Mouse (Mus musculus): Measurements from ENCODE around the gene 1700056E22Rik. TPM values are rescaled to one million over a fixed set of nuclear protein-coding genes. Genes with fewer than 3 reads are reported as not detected.

Gene 1700056E22Rik
- polyA plus RNA-seq, 1 experiment from 2014 or later = 0.52 TPM

DNA sequence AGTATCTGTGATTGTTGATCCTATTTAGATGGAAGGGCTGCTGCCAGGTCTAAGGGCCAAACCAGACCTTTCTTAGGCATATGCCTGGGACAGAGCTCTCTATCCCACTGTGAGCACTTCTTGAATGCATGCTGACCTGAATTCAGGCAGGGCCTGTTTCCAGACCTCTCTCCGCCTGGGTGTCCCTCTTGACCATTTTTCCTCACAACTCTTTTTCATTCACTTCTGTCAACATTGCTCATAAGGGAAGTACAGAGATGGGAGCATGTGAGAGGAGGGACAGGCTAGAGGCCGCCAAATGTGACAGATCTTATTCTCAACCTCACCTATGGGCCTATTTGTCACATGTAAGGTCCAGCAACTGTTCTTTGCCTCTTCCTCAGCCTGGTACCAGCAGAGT is 20.1 kb upstream of the 1700056E22Rik start:
- H3K9me3 ChIP-seq (ENCODE audit: control insufficient read depth, low read length) = no peaks in the 10 kb centered on the region
- 100% methylated on average over 2 of the region's 2 CpGs for WGBS

DNA sequence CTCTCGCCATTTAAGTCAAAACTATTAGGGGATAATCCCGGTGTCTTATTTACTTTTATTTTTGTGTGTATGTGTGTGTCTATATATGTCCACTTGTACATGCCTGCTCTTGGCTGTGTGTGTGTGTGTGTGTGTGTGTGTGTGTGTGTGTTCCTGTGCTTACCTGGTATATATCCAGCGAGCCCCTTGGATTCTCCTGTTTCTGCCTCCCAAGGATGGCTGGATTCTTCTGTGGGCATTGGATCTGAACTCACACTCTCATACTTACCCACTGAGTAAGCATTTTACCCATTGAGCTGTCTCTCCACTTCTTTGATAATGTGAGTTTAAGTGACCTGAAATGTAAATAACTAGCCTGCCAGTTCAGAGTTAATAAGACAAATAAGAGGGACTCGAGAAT is 19.6 kb upstream of the 1700056E22Rik start:
- H3K27me3 ChIP-seq (ENCODE audit: control insufficient read depth, insufficient read depth, low read length) = no peaks in the 10 kb centered on the region
- peaks cover 8% of the 10 kb centered on the region; the same call in 1 of the 2 replicates for H3K4me1 ChIP-seq (ENCODE audit: control insufficient read depth, insufficient read depth, low read length)
- no peaks in the 10 kb centered on the region for H3K9me3 ChIP-seq (ENCODE audit: control insufficient read depth, low read length)
- H3K36me3 ChIP-seq (ENCODE audit: control insufficient read depth, insufficient read depth, low read length) = no peaks in the 10 kb centered on the region
- DNase-seq (ENCODE audit: low spot score) = no peak
- no peak overlapping the region for H3K9ac ChIP-seq (ENCODE audit: low read length)
- H3K4me2 ChIP-seq (ENCODE audit: low read depth, severe bottlenecking) = no peak overlapping the region
- no peak for ATAC-seq (ENCODE audit: insufficient number of reproducible peaks, low FRiP score, low TSS enrichment, low read depth)
- H3K4me3 ChIP-seq (ENCODE audit: low read depth, low read length) = no peak overlapping the region
- H3K27ac ChIP-seq (replicated peaks; ENCODE audit: low read depth, low read length) = no peak overlapping the region
- WGBS = 88% methylated on average over 4 of the region's 4 CpGs

More for the DNA sequence above, 20.1 kb upstream of the 1700056E22Rik start:
- Histone ChIP-seq H3K9ac (ENCODE audit: low read length) (no peak overlapping the region), H3K4me2 (ENCODE audit: low read depth, severe bottlenecking) (no peak overlapping the region), H3K27me3 (ENCODE audit: control insufficient read depth, insufficient read depth, low read length) (no peaks in the 10 kb centered on the region), H3K4me3 (ENCODE audit: low read depth, low read length) (no peak overlapping the region), H3K36me3 (ENCODE audit: control insufficient read depth, insufficient read depth, low read length) (no peaks in the 10 kb centered on the region), H3K27ac (replicated peaks; ENCODE audit: low read depth, low read length) (no peak overlapping the region), H3K4me1 (ENCODE audit: control insufficient read depth, insufficient read depth, low read length) (peaks cover 5% of the 10 kb centered on the region; the same call in 1 of the 2 replicates)
- DNase-seq (ENCODE audit: low spot score) = no peak
- no peak for ATAC-seq (ENCODE audit: insufficient number of reproducible peaks, low FRiP score, low TSS enrichment, low read depth)

DNA sequence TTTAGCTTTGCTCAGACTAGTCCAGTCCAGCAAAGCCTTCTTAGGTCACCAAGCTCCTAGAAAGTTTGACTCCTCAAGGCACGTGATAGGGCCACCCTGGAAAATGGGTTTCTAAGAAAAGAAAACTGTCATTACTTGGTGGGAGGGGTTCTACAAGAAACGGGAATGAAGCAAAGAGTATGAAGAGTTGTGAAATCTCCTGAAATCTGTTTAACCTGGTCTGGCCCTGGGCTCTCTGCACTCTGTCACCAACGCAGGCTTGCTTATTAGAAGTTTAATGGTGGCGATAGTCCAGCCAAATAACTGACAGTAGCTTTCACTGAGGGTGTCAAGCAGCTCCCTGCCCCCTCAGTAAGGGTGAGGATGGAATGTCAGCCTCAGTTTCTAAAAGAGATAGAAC is 19.0 kb upstream of the 1700056E22Rik start:
- no peaks in the 10 kb centered on the region for H3K9me3 ChIP-seq (ENCODE audit: control insufficient read depth, low read length)
- no peak for ATAC-seq (ENCODE audit: insufficient number of reproducible peaks, low FRiP score, low TSS enrichment, low read depth)
- no peak overlapping the region for H3K4me2 ChIP-seq (ENCODE audit: low read depth, severe bottlenecking)
- 82% methylated on average over 4 of the region's 4 CpGs for WGBS
- no peak overlapping the region for H3K9ac ChIP-seq (ENCODE audit: low read length)
- H3K4me3 ChIP-seq (ENCODE audit: low read depth, low read length) = no peak overlapping the region
- H3K27me3 ChIP-seq (ENCODE audit: control insufficient read depth, insufficient read depth, low read length) = no peaks in the 10 kb centered on the region
- DNase-seq (ENCODE audit: low spot score) = no peak
- H3K4me1 ChIP-seq (ENCODE audit: control insufficient read depth, insufficient read depth, low read length) = peaks cover 8% of the 10 kb centered on the region; the same call in 1 of the 2 replicates
- no peaks in the 10 kb centered on the region for H3K36me3 ChIP-seq (ENCODE audit: control insufficient read depth, insufficient read depth, low read length)
- H3K27ac ChIP-seq (replicated peaks; ENCODE audit: low read depth, low read length) = no peak overlapping the region

DNA sequence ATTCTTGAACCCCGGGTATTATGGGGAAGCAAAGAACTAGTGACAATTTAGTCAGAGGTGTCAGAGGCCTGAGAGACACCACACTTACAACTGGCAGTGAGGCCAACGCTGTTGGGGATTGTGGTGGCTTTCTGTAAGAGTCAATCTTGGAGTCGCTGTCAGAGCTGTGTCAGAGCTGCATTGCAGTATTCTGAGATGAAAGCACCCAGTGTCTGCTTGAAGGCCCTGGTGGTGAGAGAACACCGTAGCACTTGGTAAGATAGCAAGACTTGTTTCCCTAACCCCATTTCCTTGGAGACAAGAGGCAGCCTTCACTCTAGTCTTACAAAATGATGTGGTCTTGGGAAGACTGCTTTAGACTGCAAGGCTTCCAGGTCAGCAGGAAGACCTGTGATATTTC is 18.2 kb upstream of the 1700056E22Rik start:
- H3K9ac ChIP-seq (ENCODE audit: low read length) = no peak overlapping the region
- H3K4me2 ChIP-seq (ENCODE audit: low read depth, severe bottlenecking) = no peak overlapping the region
- no peaks in the 10 kb centered on the region for H3K9me3 ChIP-seq (ENCODE audit: control insufficient read depth, low read length)
- peaks cover 8% of the 10 kb centered on the region; the same call in 1 of the 2 replicates for H3K4me1 ChIP-seq (ENCODE audit: control insufficient read depth, insufficient read depth, low read length)
- DNase-seq (ENCODE audit: low spot score) (no peak), ATAC-seq (ENCODE audit: insufficient number of reproducible peaks, low FRiP score, low TSS enrichment, low read depth) (no peak)
- no peak overlapping the region for H3K4me3 ChIP-seq (ENCODE audit: low read depth, low read length)
- H3K27ac ChIP-seq (replicated peaks; ENCODE audit: low read depth, low read length) = no peak overlapping the region
- H3K27me3 ChIP-seq (ENCODE audit: control insufficient read depth, insufficient read depth, low read length) = no peaks in the 10 kb centered on the region
- no peaks in the 10 kb centered on the region for H3K36me3 ChIP-seq (ENCODE audit: control insufficient read depth, insufficient read depth, low read length)
- 55% methylated on average over 4 of the region's 4 CpGs for WGBS

DNA sequence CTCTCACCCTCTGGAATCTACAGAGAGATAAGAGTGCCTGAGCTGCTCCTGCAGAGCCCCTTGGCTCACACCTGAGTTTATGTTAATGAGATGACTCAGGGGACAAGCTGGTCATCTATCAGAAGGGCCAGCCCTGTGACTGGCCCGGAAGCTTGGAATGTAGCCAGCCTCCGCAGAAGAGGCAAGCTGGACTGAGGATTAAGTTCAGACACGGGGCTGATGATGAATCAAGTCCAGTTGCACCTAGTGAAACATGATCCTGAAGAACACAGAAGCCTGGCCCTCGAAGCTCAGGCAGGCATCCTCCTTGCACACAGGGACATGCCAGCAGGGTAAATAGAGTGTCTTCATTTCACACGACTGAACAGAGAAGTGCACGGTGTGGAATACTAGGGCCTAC is 17.7 kb upstream of the 1700056E22Rik start:
- Histone ChIP-seq H3K9me3 (ENCODE audit: control insufficient read depth, low read length) (no peaks in the 10 kb centered on the region), H3K4me3 (ENCODE audit: low read depth, low read length) (no peak overlapping the region), H3K4me1 (ENCODE audit: control insufficient read depth, insufficient read depth, low read length) (peaks cover 9% of the 10 kb centered on the region; the same call in 1 of the 2 replicates), H3K9ac (ENCODE audit: low read length) (no peak overlapping the region), H3K27ac (replicated peaks; ENCODE audit: low read depth, low read length) (no peak overlapping the region), H3K27me3 (ENCODE audit: control insufficient read depth, insufficient read depth, low read length) (no peaks in the 10 kb centered on the region), H3K4me2 (ENCODE audit: low read depth, severe bottlenecking) (no peak overlapping the region), H3K36me3 (ENCODE audit: control insufficient read depth, insufficient read depth, low read length) (no peaks in the 10 kb centered on the region)
- no peak for ATAC-seq (ENCODE audit: insufficient number of reproducible peaks, low FRiP score, low TSS enrichment, low read depth)
- DNase-seq (ENCODE audit: low spot score) = no peak
- WGBS = 17% methylated on average over 6 of the region's 6 CpGs

DNA sequence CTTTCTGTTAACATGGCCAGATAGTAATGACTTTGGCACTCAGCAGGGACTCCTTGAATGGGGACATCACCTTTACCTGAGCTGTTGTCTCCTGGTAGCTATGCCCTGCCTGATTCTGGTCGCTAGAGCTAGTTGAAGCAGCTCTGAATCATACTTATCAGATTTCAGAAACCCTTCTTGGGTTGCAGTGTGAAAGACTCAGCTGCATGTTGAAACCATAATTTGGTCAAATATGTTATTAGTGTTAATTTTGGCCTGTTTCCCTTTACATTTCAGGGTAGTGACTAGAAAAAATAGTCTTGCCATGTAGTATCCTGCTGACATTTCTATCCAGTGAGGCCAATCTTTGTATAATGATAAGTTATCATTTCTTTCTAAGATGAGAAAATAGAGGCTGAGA is 17.2 kb upstream of the 1700056E22Rik start:
- Histone ChIP-seq H3K4me3 (ENCODE audit: low read depth, low read length) (no peak overlapping the region), H3K27me3 (ENCODE audit: control insufficient read depth, insufficient read depth, low read length) (no peaks in the 10 kb centered on the region), H3K9ac (ENCODE audit: low read length) (no peak overlapping the region), H3K27ac (replicated peaks; ENCODE audit: low read depth, low read length) (no peak overlapping the region), H3K9me3 (ENCODE audit: control insufficient read depth, low read length) (no peaks in the 10 kb centered on the region), H3K4me2 (ENCODE audit: low read depth, severe bottlenecking) (no peak overlapping the region), H3K36me3 (ENCODE audit: control insufficient read depth, insufficient read depth, low read length) (no peaks in the 10 kb centered on the region), H3K4me1 (ENCODE audit: control insufficient read depth, insufficient read depth, low read length) (peaks cover 12% of the 10 kb centered on the region; the same call in 1 of the 2 replicates)
- DNase-seq (ENCODE audit: low spot score) = no peak
- 79% methylated on average over 1 of the region's 1 CpGs for WGBS
- no peak for ATAC-seq (ENCODE audit: insufficient number of reproducible peaks, low FRiP score, low TSS enrichment, low read depth)

DNA sequence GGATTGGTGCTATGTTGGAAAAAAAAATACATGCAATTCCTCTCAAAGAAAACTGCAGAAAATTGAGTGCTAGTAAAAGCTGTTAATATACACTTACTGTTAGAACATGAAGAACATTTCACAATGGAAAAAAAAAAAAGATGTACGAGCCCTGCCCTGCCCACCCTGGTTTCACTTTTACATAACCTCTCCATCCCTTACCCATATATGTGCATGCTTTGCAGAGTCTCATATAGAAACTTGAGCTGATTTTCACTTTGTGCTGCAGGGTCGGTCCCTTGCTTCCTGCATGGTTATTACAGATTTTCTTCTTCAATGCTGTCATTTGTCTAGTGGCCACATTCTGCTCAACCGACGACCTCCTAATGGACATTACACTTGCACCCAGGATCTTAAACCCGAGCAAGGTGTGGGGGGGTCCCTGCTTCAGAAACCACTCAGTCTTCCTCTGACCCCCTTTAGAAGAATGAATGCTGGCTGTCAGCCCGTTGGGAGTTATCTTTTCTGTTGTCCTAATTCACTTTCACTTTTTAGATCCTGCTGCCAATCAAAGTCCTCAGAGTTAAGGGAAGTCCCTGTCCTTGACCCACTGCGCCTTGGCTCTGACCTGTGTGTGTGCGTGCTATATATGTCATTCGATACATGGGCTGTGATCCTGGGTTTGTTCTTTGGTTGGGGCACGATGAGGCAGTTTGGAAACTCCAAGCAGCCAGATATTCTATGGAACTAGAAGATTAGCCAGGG is 14.7 kb upstream of the 1700056E22Rik start:
- no peaks in the 10 kb centered on the region for H3K36me3 ChIP-seq (ENCODE audit: control insufficient read depth, insufficient read depth, low read length)
- 76% methylated on average over 10 of the region's 10 CpGs for WGBS

DNA sequence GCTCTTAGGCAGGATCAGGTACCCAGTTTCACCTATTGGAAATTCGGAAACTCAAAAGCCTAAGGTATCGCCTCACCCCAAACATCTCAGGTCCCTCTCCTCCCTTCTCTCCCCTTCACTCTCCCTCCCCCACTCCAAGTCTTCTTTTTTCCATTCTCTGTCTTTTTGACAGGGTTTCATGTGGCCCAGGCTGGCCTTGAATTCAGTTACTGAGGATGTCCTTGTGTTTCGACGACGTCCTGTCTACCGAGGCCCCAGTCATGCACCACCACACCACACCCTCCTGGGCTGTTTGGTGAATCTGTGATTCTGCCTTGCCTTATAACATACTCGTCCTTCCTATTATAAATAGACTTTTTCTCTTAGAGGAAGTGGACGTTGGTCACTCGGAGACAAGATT is 13.7 kb upstream of the 1700056E22Rik start:
- DNase-seq (ENCODE audit: low spot score) (no peak), ATAC-seq (ENCODE audit: insufficient number of reproducible peaks, low FRiP score, low TSS enrichment, low read depth) (no peak)
- 88% methylated on average over 9 of the region's 9 CpGs for WGBS

More for the DNA sequence above, 14.7 kb upstream of the 1700056E22Rik start:
- no peak overlapping the region for H3K27ac ChIP-seq (replicated peaks; ENCODE audit: low read depth, low read length)
- no peak overlapping the region for H3K4me2 ChIP-seq (ENCODE audit: low read depth, severe bottlenecking)
- no peak overlapping the region for H3K9ac ChIP-seq (ENCODE audit: low read length)
- no peaks in the 10 kb centered on the region for H3K27me3 ChIP-seq (ENCODE audit: control insufficient read depth, insufficient read depth, low read length)
- H3K9me3 ChIP-seq (ENCODE audit: control insufficient read depth, low read length) = no peaks in the 10 kb centered on the region
- no peak overlapping the region for H3K4me3 ChIP-seq (ENCODE audit: low read depth, low read length)
- DNase-seq (ENCODE audit: low spot score) (no peak), ATAC-seq (ENCODE audit: insufficient number of reproducible peaks, low FRiP score, low TSS enrichment, low read depth) (no peak)
- peaks cover 21% of the 10 kb centered on the region for H3K4me1 ChIP-seq (ENCODE audit: control insufficient read depth, insufficient read depth, low read length)

More for the DNA sequence above, 13.7 kb upstream of the 1700056E22Rik start:
- Histone ChIP-seq H3K27me3 (ENCODE audit: control insufficient read depth, insufficient read depth, low read length) (no peaks in the 10 kb centered on the region), H3K36me3 (ENCODE audit: control insufficient read depth, insufficient read depth, low read length) (no peaks in the 10 kb centered on the region), H3K4me3 (ENCODE audit: low read depth, low read length) (no peak overlapping the region), H3K27ac (replicated peaks; ENCODE audit: low read depth, low read length) (no peak overlapping the region), H3K4me2 (ENCODE audit: low read depth, severe bottlenecking) (no peak overlapping the region), H3K9me3 (ENCODE audit: control insufficient read depth, low read length) (no peaks in the 10 kb centered on the region), H3K9ac (ENCODE audit: low read length) (no peak overlapping the region), H3K4me1 (ENCODE audit: control insufficient read depth, insufficient read depth, low read length) (peaks cover 21% of the 10 kb centered on the region)
